Mouse (Mus musculus): ENCODE measurements at regions not wholly inside any gene's neighbourhood (a gene's known extent, or its start where the extent isn't known, plus 50 kb on each side); places are given as distances from the start of the nearest gene placed in this dataset.

DNA sequence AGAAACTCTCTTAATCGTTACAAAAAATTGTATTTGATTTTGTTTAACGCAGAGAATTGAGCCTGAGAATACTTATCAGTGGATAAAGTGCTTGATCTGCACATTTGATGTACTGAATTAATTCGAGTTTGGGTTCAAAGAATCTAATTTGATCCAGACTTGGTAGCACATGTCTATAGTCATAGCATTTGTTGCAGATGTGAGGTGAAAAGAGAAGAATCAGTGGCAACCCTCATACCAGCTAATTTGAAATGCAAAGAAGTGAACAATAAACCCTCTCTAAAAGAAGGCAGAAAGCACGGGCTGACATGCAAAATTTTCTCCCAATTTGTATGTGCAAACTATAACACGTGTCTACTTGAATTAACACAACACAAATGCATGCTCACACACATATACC lies 79.8 kb upstream of the Epha6 start:
- TF ChIP-seq POLR2A (IDR thresholded peaks at IDR 0.05; ENCODE audit: borderline replicate concordance, extremely low read depth, insufficient read depth, insufficient read length, poor library complexity, severe bottlenecking) (no peak), CTCF (IDR thresholded peaks at IDR 0.05; ENCODE audit: borderline replicate concordance, extremely low read depth, insufficient read depth, insufficient read length) (no peak)

Data from brain, embryonic 14.5 days (tissue).